Mouse (Mus musculus): ENCODE measurements at regions not wholly inside any gene's neighbourhood (a gene's known extent, or its start where the extent isn't known, plus 50 kb on each side); places are given as distances from the start of the nearest gene placed in this dataset.

GRCm38 (mm10) chr12:57809961-57810360 lies 246.0 kb downstream of the Ttc6 start:
- DNase-seq: no peak

- peak; percentile 9 to 11 for DNase-seq
These were observed 259.9 kb downstream of the Ttc6 start for GRCm38 (mm10) chr12:57823809-57824208.

DNA sequence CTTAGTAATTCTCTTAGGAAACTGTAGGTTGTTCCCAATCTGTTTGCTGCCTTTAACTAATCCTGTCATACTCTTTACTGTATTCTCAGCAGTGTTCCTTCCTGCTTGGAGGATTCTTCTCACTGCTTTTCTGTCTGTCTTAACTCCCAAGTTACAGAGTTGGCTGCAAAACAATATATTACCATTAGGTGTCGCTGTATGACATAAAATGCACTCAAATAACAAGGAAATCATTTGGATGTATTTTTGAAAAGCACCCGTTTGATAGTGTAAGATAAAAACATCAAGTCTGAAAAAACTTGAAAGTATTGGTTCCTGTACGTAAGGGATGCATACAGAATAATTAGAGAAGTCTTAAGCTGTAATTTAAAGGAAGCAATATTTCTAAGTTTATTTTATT lies 261.8 kb downstream of the Ttc6 start:
- peak; percentile 52 to 80 for DNase-seq

- DNase-seq: no peak
These were observed 278.9 kb downstream of the Ttc6 start for GRCm38 (mm10) chr12:57842813-57843212.

DNA sequence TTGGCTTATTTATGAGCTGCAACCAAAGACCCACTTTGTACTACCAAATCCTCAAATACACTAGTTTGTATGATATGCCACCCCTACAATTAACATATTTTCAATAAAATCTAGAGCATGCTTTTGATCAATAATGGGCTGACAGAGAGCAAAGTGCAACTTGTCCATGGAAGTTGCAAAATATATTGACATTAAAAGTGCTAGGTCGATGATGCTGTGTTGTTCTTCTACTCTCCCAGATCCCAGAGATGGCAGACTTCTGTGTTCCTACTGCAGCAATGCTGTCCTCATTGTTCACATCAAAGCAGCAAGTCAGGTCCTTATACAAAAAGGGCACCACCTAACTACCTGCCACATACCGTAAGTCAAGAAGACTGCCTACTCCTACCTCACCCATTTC lies 307.1 kb downstream of the Ttc6 start:
- DNase-seq: no peak

- DNase-seq: no peak
These were observed 320.6 kb upstream of the Sstr1 start for GRCm38 (mm10) chr12:57890783-57891478.

- DNase-seq: no peak
These were observed 320.0 kb upstream of the Sstr1 start for GRCm38 (mm10) chr12:57891556-57891955.

DNA sequence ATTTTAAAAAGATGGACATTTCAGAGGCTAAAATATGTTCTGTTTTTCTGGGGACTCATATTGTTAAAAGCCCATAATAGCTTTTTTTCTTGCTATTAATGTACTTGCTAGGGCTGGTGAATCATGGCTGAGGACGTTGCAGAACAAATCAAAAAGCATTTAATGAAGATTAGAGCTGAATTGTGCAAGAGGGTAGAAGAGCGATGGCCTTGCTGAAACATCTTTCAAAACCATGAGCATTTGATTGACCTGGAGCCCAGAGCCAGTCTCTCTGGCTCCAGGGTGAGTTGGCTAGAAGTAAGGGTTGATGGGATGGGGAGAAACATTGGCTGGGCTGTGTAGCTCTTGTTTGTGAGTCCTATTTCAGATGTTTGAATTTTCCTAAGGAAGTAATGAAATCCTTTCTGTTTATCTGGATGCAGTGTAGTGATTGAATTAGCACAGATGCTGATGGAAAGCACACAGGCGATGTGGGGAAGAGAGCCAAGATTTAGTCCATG lies 313.8 kb upstream of the Sstr1 start:
- DNase-seq: peak in 1 of 2 experiments; percentile 1

GRCm38 (mm10) chr12:57904658-57905057 lies 306.9 kb upstream of the Sstr1 start:
- DNase-seq: peak; percentile 30 to 32

- no peak for DNase-seq
These were observed 293.4 kb upstream of the Sstr1 start for GRCm38 (mm10) chr12:57918211-57918610.

- no peak for DNase-seq
These were observed 289.5 kb upstream of the Sstr1 start for GRCm38 (mm10) chr12:57922031-57922430.

- DNase-seq: no peak
These were observed 287.1 kb upstream of the Sstr1 start for GRCm38 (mm10) chr12:57924422-57924821.

GRCm38 (mm10) chr12:57926886-57927285 lies 284.7 kb upstream of the Sstr1 start:
- DNase-seq: peak; percentile 71 to 76

DNA sequence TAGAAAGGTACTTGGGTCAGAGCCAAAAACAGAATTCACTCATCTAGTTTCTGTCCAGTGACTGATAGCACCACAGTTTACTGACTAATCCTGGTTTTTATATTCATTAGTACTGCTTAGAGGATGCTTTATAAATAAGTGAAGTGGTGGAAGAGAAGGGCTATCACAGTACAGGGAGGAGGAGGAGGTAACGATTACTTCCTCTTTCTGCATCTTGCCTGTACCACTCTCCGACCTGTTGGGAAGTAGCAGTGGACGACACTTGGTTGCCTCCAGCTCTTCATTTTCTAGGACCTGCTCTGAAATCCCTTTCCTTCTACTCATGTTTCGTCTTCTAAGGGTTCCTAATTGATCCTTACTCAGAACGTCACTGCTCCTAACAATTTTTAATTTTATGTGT lies 283.5 kb upstream of the Sstr1 start:
- no peak for DNase-seq

GRCm38 (mm10) chr12:57931856-57932255 lies 279.7 kb upstream of the Sstr1 start:
- no peak for DNase-seq

DNA sequence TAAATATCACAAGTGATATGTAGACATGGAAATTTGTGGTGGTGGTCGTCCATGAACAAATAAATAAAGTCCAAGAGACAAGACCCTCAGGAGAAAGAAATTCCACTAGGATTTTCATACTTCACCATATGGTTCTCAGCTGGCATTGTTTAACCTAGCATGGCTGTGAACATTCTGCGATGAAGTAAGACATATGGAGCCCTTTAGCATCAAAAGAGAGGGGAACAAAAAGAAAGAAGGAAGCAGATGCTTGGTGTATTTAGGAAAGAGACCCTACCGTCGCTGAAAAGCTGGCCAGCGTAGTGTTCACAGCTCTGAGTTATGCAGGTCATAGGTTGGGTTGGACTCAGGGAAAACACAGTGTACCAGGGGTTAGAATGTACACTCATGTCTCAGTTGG lies 261.7 kb upstream of the Sstr1 start:
- DNase-seq: no peak

GRCm38 (mm10) chr12:57958527-57958926 lies 253.0 kb upstream of the Sstr1 start:
- no peak for DNase-seq

GRCm38 (mm10) chr12:57960171-57960570 lies 251.4 kb upstream of the Sstr1 start:
- no peak for DNase-seq

DNA sequence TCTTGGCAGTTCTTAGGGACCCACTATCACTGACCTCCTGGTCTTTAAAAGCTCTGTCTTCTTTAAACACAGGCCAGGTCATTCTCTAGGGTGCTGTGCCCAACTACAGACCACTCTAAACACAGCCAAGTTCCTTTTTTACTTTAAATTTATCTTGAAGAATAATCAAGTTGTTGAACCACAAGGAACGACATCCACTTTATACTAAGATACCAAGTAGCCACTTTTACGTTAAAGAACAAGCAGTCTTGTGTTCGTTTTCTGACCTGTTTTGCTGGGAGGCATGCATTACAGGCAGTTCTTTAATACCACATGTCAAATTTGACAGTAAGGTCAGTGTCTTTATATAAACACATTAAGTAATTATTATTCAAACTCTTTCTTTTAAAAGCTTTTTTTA lies 242.4 kb upstream of the Sstr1 start:
- no peak for DNase-seq

DNA sequence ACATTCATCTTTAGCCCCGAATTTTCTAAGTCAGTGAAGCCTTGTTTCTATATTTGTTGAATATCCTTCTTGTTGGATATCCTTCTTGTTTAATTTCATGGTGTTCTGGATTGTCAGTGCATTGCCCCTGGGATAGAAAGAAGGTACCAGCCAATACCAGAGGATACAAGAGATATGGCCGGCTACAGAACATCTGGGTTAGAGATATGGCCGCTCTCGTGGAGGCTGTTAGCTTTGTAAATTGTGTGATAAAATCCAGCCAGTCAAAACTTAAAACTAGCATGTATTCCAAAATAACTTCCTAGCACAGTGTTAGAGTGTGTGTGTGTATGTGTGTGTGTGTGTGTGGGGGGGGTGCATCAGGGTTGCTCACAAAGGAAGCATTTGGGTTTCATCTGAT lies 241.4 kb upstream of the Sstr1 start:
- DNase-seq: no peak

DNA sequence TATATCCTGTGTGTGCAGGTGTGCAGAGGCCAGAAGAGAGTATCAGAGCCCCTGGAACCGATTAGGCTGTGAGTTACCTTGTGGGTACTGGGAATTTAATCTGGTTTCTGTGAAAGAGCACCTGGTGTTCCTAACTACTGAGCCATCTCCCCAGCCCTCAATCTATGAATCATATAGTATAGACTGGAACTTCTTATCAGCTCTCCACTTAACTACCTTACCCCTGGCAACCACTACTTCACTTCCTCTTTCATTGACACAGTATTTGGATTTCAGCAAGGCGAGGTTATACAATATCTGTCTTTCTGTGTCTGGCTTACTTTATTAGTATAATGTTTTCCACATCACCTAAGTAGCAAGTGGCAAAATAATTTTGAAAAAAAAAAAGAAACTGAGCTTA lies 239.1 kb upstream of the Sstr1 start:
- no peak for DNase-seq
